Mouse (Mus musculus): Measurements from ENCODE around the gene Lrrc51. TPM values are rescaled to one million over a fixed set of nuclear protein-coding genes. Genes with fewer than 3 reads are reported as not detected.
A peak's percentile ranks its signal among the peaks of the same experiment; 100 is the strongest.

Gene Lrrc51
- total and polyA plus RNA-seq, 3 experiments: 3.0 to 11.6 (median 4.5) TPM

GRCm38 (mm10) chr7:101939758-101940157 is 6.1 kb upstream of the Lrrc51 start:
- Histone ChIP-seq H3K4me3 (no peak overlapping the region), H3K27ac (no peak overlapping the region), H3K4me1 (ENCODE audit: control insufficient read depth, insufficient read depth, low read length) (no peaks in the 10 kb centered on the region; the same call in 1 of the 2 replicates), H3K27me3 (ENCODE audit: control insufficient read depth, insufficient read depth, low read length) (no peaks in the 10 kb centered on the region), H3K9ac (ENCODE audit: low read depth, low read length) (no peak overlapping the region), H3K36me3 (ENCODE audit: control insufficient read depth, insufficient read depth, low read length) (no peaks in the 10 kb centered on the region; the same call in 1 of the 2 replicates), H3K79me2 (replicated peaks; ENCODE audit: control insufficient read depth, insufficient read depth, low read length) (no peaks in the 10 kb centered on the region)
- WGBS: 93% methylated on average over 4 of the region's 4 CpGs
- TF ChIP-seq EP300 (IDR thresholded peaks at IDR 0.05; ENCODE audit: insufficient read depth, low read depth, low read length) (no peak), CTCF (IDR thresholded peaks at IDR 0.05) (no peak), POLR2A (IDR thresholded peaks at IDR 0.05; ENCODE audit: insufficient read depth, low read depth, low read length) (no peak)
- intact Hi-C loops (cut with DNase I): no loop called here
- DNase-seq: no peak

GRCm38 (mm10) chr7:101938348-101938747 is 4.7 kb upstream of the Lrrc51 start:
- DNase-seq: no peak
- Histone ChIP-seq H3K27me3 (ENCODE audit: control insufficient read depth, insufficient read depth, low read length) (no peaks in the 10 kb centered on the region), H3K79me2 (replicated peaks; ENCODE audit: control insufficient read depth, insufficient read depth, low read length) (peaks cover 2% of the 10 kb centered on the region), H3K36me3 (ENCODE audit: control insufficient read depth, insufficient read depth, low read length) (no peaks in the 10 kb centered on the region; the same call in 1 of the 2 replicates), H3K4me3 (no peak overlapping the region), H3K27ac (no peak overlapping the region), H3K4me1 (ENCODE audit: control insufficient read depth, insufficient read depth, low read length) (no peaks in the 10 kb centered on the region; the same call in 1 of the 2 replicates), H3K9ac (ENCODE audit: low read depth, low read length) (no peak overlapping the region)
- intact Hi-C loops (cut with DNase I): no loop called here
- TF ChIP-seq CTCF (IDR thresholded peaks at IDR 0.05) (no peak), EP300 (IDR thresholded peaks at IDR 0.05; ENCODE audit: insufficient read depth, low read depth, low read length) (no peak), POLR2A (IDR thresholded peaks at IDR 0.05; ENCODE audit: insufficient read depth, low read depth, low read length) (no peak)
- 65% methylated on average over 2 of the region's 2 CpGs for WGBS

- Histone ChIP-seq H3K4me3 (no peak overlapping the region), H3K27ac (no peak overlapping the region), H3K9ac (ENCODE audit: low read depth, low read length) (no peak overlapping the region), H3K4me1 (ENCODE audit: control insufficient read depth, insufficient read depth, low read length) (no peaks in the 10 kb centered on the region; the same call in 1 of the 2 replicates), H3K36me3 (ENCODE audit: control insufficient read depth, insufficient read depth, low read length) (no peaks in the 10 kb centered on the region; the same call in 1 of the 2 replicates), H3K27me3 (ENCODE audit: control insufficient read depth, insufficient read depth, low read length) (no peaks in the 10 kb centered on the region), H3K79me2 (replicated peaks; ENCODE audit: control insufficient read depth, insufficient read depth, low read length) (peaks cover 2% of the 10 kb centered on the region)
- DNase-seq: no peak
- TF ChIP-seq CTCF (IDR thresholded peaks at IDR 0.05) (no peak), POLR2A (IDR thresholded peaks at IDR 0.05; ENCODE audit: insufficient read depth, low read depth, low read length) (no peak), EP300 (IDR thresholded peaks at IDR 0.05; ENCODE audit: insufficient read depth, low read depth, low read length) (no peak)
- intact Hi-C loops (cut with DNase I): no loop called here
- 76% methylated on average over 4 of the region's 4 CpGs for WGBS
Measured at GRCm38 (mm10) chr7:101937569-101937968, 3.9 kb upstream of the Lrrc51 start.

- intact Hi-C loops (cut with DNase I): no loop called here
- Histone ChIP-seq H3K4me3 (no peak overlapping the region), H3K27ac (no peak overlapping the region), H3K79me2 (replicated peaks; ENCODE audit: control insufficient read depth, insufficient read depth, low read length) (peaks cover 2% of the 10 kb centered on the region), H3K27me3 (ENCODE audit: control insufficient read depth, insufficient read depth, low read length) (no peaks in the 10 kb centered on the region), H3K4me1 (ENCODE audit: control insufficient read depth, insufficient read depth, low read length) (no peaks in the 10 kb centered on the region; the same call in 1 of the 2 replicates), H3K36me3 (ENCODE audit: control insufficient read depth, insufficient read depth, low read length) (no peaks in the 10 kb centered on the region; the same call in 1 of the 2 replicates), H3K9ac (ENCODE audit: low read depth, low read length) (no peak overlapping the region)
- DNase-seq: no peak
- WGBS: 93% methylated on average over 4 of the region's 4 CpGs
- TF ChIP-seq POLR2A (IDR thresholded peaks at IDR 0.05; ENCODE audit: insufficient read depth, low read depth, low read length) (no peak), EP300 (IDR thresholded peaks at IDR 0.05; ENCODE audit: insufficient read depth, low read depth, low read length) (no peak), CTCF (IDR thresholded peaks at IDR 0.05) (no peak)
Measured at GRCm38 (mm10) chr7:101936996-101937395, 3.3 kb upstream of the Lrrc51 start.

GRCm38 (mm10) chr7:101935957-101936356 is 2.3 kb upstream of the Lrrc51 start:
- H3K27me3 ChIP-seq (ENCODE audit: control insufficient read depth, insufficient read depth, low read length): no peaks in the 10 kb centered on the region
- H3K36me3 ChIP-seq (ENCODE audit: control insufficient read depth, insufficient read depth, low read length): no peaks in the 10 kb centered on the region; the same call in 1 of the 2 replicates
- no peak overlapping the region for H3K4me3 ChIP-seq
- no peak overlapping the region for H3K27ac ChIP-seq
- no peaks in the 10 kb centered on the region; the same call in 1 of the 2 replicates for H3K4me1 ChIP-seq (ENCODE audit: control insufficient read depth, insufficient read depth, low read length)
- intact Hi-C loops (cut with DNase I): loop anchor here (2.0 kb wide), 1 partner anchor 129 kb away; the partner anchor contains the start of genes Rnf121, Xndc1 and Xntrpc
- peaks cover 2% of the 10 kb centered on the region for H3K79me2 ChIP-seq (replicated peaks; ENCODE audit: control insufficient read depth, insufficient read depth, low read length)
- TF ChIP-seq POLR2A (IDR thresholded peaks at IDR 0.05; ENCODE audit: insufficient read depth, low read depth, low read length) (no peak), CTCF (IDR thresholded peaks at IDR 0.05) (no peak), EP300 (IDR thresholded peaks at IDR 0.05; ENCODE audit: insufficient read depth, low read depth, low read length) (no peak)
- no peak for DNase-seq
- H3K9ac ChIP-seq (ENCODE audit: low read depth, low read length): no peak overlapping the region
- 85% methylated on average over 4 of the region's 4 CpGs for WGBS

GRCm38 (mm10) chr7:101933300-101933699 is 395 bp downstream of the Lrrc51 start:
- intact Hi-C loops (cut with DNase I): loop anchor here (5.0 kb wide), 4 partner anchors 36 to 144 kb away; partner anchors contain the start of gene Il18bp

More at GRCm38 (mm10) chr7:101933300-101933699, 395 bp downstream of the Lrrc51 start:
- no peak for TF ChIP-seq EP300 (IDR thresholded peaks at IDR 0.05; ENCODE audit: insufficient read depth, low read depth, low read length)
- no peak for TF ChIP-seq CTCF (IDR thresholded peaks at IDR 0.05)
- TF ChIP-seq POLR2A (IDR thresholded peaks at IDR 0.05; ENCODE audit: insufficient read depth, low read depth, low read length): no peak
- H3K27ac ChIP-seq: peak overlapping the region; percentile 78
- no peak for DNase-seq
- H3K4me3 ChIP-seq: peak overlapping the region; percentile 70
- H3K4me1 ChIP-seq (ENCODE audit: control insufficient read depth, insufficient read depth, low read length): no peaks in the 10 kb centered on the region; the same call in 1 of the 2 replicates
- no peaks in the 10 kb centered on the region for H3K36me3 ChIP-seq (ENCODE audit: control insufficient read depth, insufficient read depth, low read length)
- peaks cover 2% of the 10 kb centered on the region for H3K79me2 ChIP-seq (replicated peaks; ENCODE audit: control insufficient read depth, insufficient read depth, low read length)
- H3K27me3 ChIP-seq (ENCODE audit: control insufficient read depth, insufficient read depth, low read length): no peaks in the 10 kb centered on the region
- peak overlapping the region; percentile 85 for H3K9ac ChIP-seq (ENCODE audit: low read depth, low read length)
- WGBS: 3% methylated on average over 15 of the region's 15 CpGs
